Mouse (Mus musculus): ENCODE data around the gene 1700003E16Rik. TPM values are rescaled to one million over a fixed set of nuclear protein-coding genes. Genes with fewer than 3 reads are reported as not detected.

Gene 1700003E16Rik
- polyA plus RNA-seq, 1 experiment from 2014 or later, result 0.47 TPM

DNA sequence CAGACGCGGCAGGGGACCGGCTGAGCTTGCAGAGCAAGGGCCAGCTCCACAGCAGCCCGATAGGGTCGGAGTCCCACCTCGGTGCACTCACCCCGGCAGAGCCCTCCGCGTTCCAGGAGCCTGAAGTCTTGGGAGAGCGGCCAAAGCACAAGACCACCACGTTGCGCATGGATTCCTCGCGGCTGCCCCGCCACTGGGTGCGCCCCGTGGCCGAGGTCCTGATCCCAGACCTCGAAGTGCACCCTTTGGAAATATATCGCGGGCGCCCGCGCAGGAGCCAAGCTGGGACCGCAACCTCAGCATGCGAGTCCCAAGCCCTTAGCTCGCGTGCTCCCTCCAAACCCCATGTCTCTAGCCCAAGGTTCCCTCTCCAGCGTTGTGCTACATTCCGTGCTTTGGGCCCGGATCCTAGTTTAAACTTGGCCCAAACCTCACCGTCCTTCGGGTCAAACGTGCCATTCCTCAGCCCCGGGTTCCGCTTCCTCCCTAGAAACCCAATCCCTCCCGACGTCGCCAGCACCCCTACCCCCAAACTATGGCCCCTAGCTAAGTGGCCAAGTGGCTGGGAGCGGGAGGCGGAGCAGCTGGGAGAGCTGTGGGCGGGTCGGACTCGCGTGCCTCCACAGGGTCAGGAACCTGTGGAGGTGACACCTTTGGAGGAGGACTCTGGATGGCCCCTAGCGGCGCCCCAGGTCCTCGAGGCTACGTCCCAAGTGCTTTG is 5.9 kb downstream of the 1700003E16Rik start:
- Histone ChIP-seq H3K27ac (ENCODE audit: low read depth) (no peak overlapping the region), H3K4me2 (ENCODE audit: low read length) (peak overlapping the region; percentile 83), H3K36me3 (ENCODE audit: control insufficient read depth, insufficient read depth, low read length) (no peaks in the 10 kb centered on the region), H3K4me3 (ENCODE audit: low read depth, low read length) (peak overlapping the region; percentile 42), H3K9ac (ENCODE audit: low read length) (peak overlapping the region; percentile 35), H3K27me3 (replicated peaks; ENCODE audit: control insufficient read depth, insufficient read depth, low read length) (peaks cover 27% of the 10 kb centered on the region), H3K9me3 (ENCODE audit: control insufficient read depth, low read length) (no peaks in the 10 kb centered on the region), H3K4me1 (replicated peaks; ENCODE audit: control insufficient read depth, insufficient read depth, low read length) (peaks cover 24% of the 10 kb centered on the region)
- WGBS, result under 1% methylated on average over 49 of the region's 49 CpGs
- DNase-seq (ENCODE audit: low spot score) (peak; percentile 75), ATAC-seq (replicated peaks; ENCODE audit: low FRiP score, low TSS enrichment, low read depth) (0 out of 2 replicates have a peak, but pooled peaks have one; percentile 24)

- Histone ChIP-seq H3K9ac (ENCODE audit: low read length) (peak overlapping the region; percentile 35), H3K36me3 (ENCODE audit: control insufficient read depth, insufficient read depth, low read length) (no peaks in the 10 kb centered on the region), H3K4me2 (ENCODE audit: low read length) (peak overlapping the region; percentile 83), H3K4me3 (ENCODE audit: low read depth, low read length) (peak overlapping the region; percentile 42), H3K9me3 (ENCODE audit: control insufficient read depth, low read length) (no peaks in the 10 kb centered on the region), H3K4me1 (replicated peaks; ENCODE audit: control insufficient read depth, insufficient read depth, low read length) (peaks cover 26% of the 10 kb centered on the region), H3K27me3 (replicated peaks; ENCODE audit: control insufficient read depth, insufficient read depth, low read length) (peaks cover 27% of the 10 kb centered on the region), H3K27ac (ENCODE audit: low read depth) (no peak overlapping the region)
- DNase-seq (ENCODE audit: low spot score) (peak; percentile 74), ATAC-seq (replicated peaks; ENCODE audit: low FRiP score, low TSS enrichment, low read depth) (no peak)
- WGBS, result under 1% methylated on average over 8 of the region's 8 CpGs
These were observed 6.5 kb downstream of the 1700003E16Rik start for GRCm38 (mm10) chr6:83162701-83163100.

- Histone ChIP-seq H3K36me3 (ENCODE audit: control insufficient read depth, insufficient read depth, low read length) (peaks cover 5% of the 10 kb centered on the region; the same call in 1 of the 2 replicates), H3K4me2 (ENCODE audit: low read length) (peak overlapping the region; percentile 84), H3K9ac (ENCODE audit: low read length) (peak overlapping the region; percentile 64), H3K9me3 (ENCODE audit: control insufficient read depth, low read length) (no peaks in the 10 kb centered on the region), H3K4me1 (replicated peaks; ENCODE audit: control insufficient read depth, insufficient read depth, low read length) (peaks cover 26% of the 10 kb centered on the region), H3K4me3 (ENCODE audit: low read depth, low read length) (peak overlapping the region; percentile 54), H3K27ac (ENCODE audit: low read depth) (no peak overlapping the region), H3K27me3 (replicated peaks; ENCODE audit: control insufficient read depth, insufficient read depth, low read length) (peaks cover 26% of the 10 kb centered on the region)
- WGBS, result 4% methylated on average over 6 of the region's 6 CpGs
- ATAC-seq (replicated peaks; ENCODE audit: low FRiP score, low TSS enrichment, low read depth) (peak; percentile 34), DNase-seq (ENCODE audit: low spot score) (no peak)
These were observed 8.9 kb downstream of the 1700003E16Rik start for GRCm38 (mm10) chr6:83165026-83165606.

DNA sequence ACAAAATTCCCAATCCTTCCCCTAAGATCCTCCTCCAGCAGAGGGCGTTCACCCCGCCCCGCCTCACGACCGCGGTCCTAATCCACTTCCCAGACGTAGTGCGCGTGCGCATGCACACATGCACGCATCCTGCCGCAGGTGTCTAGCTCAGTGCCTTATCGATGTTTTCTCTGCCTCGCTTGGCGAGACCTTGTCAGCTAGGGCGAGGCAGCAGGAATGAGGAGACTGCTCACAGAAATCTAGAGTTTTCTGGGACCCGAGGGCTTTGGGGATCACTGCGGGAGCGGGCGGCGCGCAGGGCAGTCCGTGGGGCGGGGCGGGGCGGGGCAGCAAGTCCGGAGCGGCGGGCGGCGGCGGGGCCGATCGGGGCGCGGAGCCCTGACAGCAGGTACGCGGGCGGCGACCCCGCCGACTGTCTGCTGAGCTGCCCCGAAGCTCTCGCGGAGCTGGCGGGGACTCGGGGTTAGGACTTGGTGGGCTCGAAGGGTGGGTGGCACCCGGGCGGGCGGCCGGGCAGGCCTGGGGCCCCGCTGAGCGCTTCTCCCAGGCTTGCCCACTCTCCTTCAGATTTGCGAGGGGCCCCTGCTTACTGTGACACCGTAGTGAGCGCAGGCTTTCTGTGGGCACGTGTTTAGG is 9.5 kb downstream of the 1700003E16Rik start, which contains the start of gene Dctn1:
Gene Dctn1, plus strand, starts transcription at position 314 of the 636 bp plus-strand sequence.
- Histone ChIP-seq H3K4me2 (ENCODE audit: low read length) (peak within 1 kb of the TSS; percentile 84), H3K27ac (ENCODE audit: low read depth) (peak within 1 kb of the TSS; percentile 78), H3K9me3 (ENCODE audit: control insufficient read depth, low read length) (no peaks in the 10 kb centered on the region), H3K36me3 (ENCODE audit: control insufficient read depth, insufficient read depth, low read length) (peaks cover 5% of the 10 kb centered on the region; the same call in 1 of the 2 replicates), H3K27me3 (replicated peaks; ENCODE audit: control insufficient read depth, insufficient read depth, low read length) (peaks cover 20% of the 10 kb centered on the region), H3K9ac (ENCODE audit: low read length) (peak within 1 kb of the TSS; percentile 64), H3K4me3 (ENCODE audit: low read depth, low read length) (peak within 1 kb of the TSS; percentile 54), H3K4me1 (replicated peaks; ENCODE audit: control insufficient read depth, insufficient read depth, low read length) (peaks cover 26% of the 10 kb centered on the region)
- WGBS, result under 1% methylated on average over 52 of the region's 58 CpGs
- DNase-seq (ENCODE audit: low spot score) (peak; percentile 99), ATAC-seq (replicated peaks; ENCODE audit: low FRiP score, low TSS enrichment, low read depth) (peak; percentile 90)

- Histone ChIP-seq H3K4me1 (replicated peaks; ENCODE audit: control insufficient read depth, insufficient read depth, low read length) (peaks cover 25% of the 10 kb centered on the region), H3K27ac (ENCODE audit: low read depth) (no peak overlapping the region), H3K36me3 (ENCODE audit: control insufficient read depth, insufficient read depth, low read length) (peaks cover 5% of the 10 kb centered on the region; the same call in 1 of the 2 replicates), H3K4me2 (ENCODE audit: low read length) (peak overlapping the region; percentile 84), H3K9me3 (ENCODE audit: control insufficient read depth, low read length) (no peaks in the 10 kb centered on the region), H3K4me3 (ENCODE audit: low read depth, low read length) (peak overlapping the region; percentile 54), H3K27me3 (replicated peaks; ENCODE audit: control insufficient read depth, insufficient read depth, low read length) (peaks cover 15% of the 10 kb centered on the region), H3K9ac (ENCODE audit: low read length) (peak overlapping the region; percentile 64)
- DNase-seq (ENCODE audit: low spot score) (no peak), ATAC-seq (replicated peaks; ENCODE audit: low FRiP score, low TSS enrichment, low read depth) (no peak)
- 2% methylated on average over 12 of the region's 12 CpGs for WGBS
These were observed 10.0 kb downstream of the 1700003E16Rik start for GRCm38 (mm10) chr6:83166243-83166630.

- no peak overlapping the region for H3K9ac ChIP-seq (ENCODE audit: low read length)
- H3K9me3 ChIP-seq (ENCODE audit: control insufficient read depth, low read length), result no peaks in the 10 kb centered on the region
- H3K36me3 ChIP-seq (ENCODE audit: control insufficient read depth, insufficient read depth, low read length), result peaks cover 5% of the 10 kb centered on the region; the same call in 1 of the 2 replicates
- ATAC-seq (replicated peaks; ENCODE audit: low FRiP score, low TSS enrichment, low read depth), result no peak
- no peak overlapping the region for H3K27ac ChIP-seq (ENCODE audit: low read depth)
- no peak overlapping the region for H3K4me3 ChIP-seq (ENCODE audit: low read depth, low read length)
- H3K27me3 ChIP-seq (replicated peaks; ENCODE audit: control insufficient read depth, insufficient read depth, low read length), result no peaks in the 10 kb centered on the region
- H3K4me1 ChIP-seq (replicated peaks; ENCODE audit: control insufficient read depth, insufficient read depth, low read length), result peaks cover 11% of the 10 kb centered on the region
- DNase-seq (ENCODE audit: low spot score), result no peak
- WGBS, result 77% methylated on average over 5 of the region's 5 CpGs
- no peak overlapping the region for H3K4me2 ChIP-seq (ENCODE audit: low read length)
These were observed 13.7 kb downstream of the 1700003E16Rik start for GRCm38 (mm10) chr6:83169872-83170271.

GRCm38 (mm10) chr6:83171063-83171462 is 14.9 kb downstream of the 1700003E16Rik start:
- no peak overlapping the region for H3K9ac ChIP-seq (ENCODE audit: low read length)
- 80% methylated on average over 5 of the region's 5 CpGs for WGBS
- H3K9me3 ChIP-seq (ENCODE audit: control insufficient read depth, low read length), result no peaks in the 10 kb centered on the region
- peaks cover 9% of the 10 kb centered on the region; the same call in 1 of the 2 replicates for H3K36me3 ChIP-seq (ENCODE audit: control insufficient read depth, insufficient read depth, low read length)
- H3K27me3 ChIP-seq (replicated peaks; ENCODE audit: control insufficient read depth, insufficient read depth, low read length), result no peaks in the 10 kb centered on the region
- no peak overlapping the region for H3K27ac ChIP-seq (ENCODE audit: low read depth)
- DNase-seq (ENCODE audit: low spot score), result no peak
- H3K4me3 ChIP-seq (ENCODE audit: low read depth, low read length), result no peak overlapping the region
- no peak for ATAC-seq (replicated peaks; ENCODE audit: low FRiP score, low TSS enrichment, low read depth)
- peaks cover 8% of the 10 kb centered on the region for H3K4me1 ChIP-seq (replicated peaks; ENCODE audit: control insufficient read depth, insufficient read depth, low read length)
- no peak overlapping the region for H3K4me2 ChIP-seq (ENCODE audit: low read length)

GRCm38 (mm10) chr6:83172240-83172920 is 16.2 kb downstream of the 1700003E16Rik start:
- no peak for ATAC-seq (replicated peaks; ENCODE audit: low FRiP score, low TSS enrichment, low read depth)
- H3K27me3 ChIP-seq (replicated peaks; ENCODE audit: control insufficient read depth, insufficient read depth, low read length), result no peaks in the 10 kb centered on the region
- H3K4me3 ChIP-seq (ENCODE audit: low read depth, low read length), result no peak overlapping the region
- H3K27ac ChIP-seq (ENCODE audit: low read depth), result no peak overlapping the region
- WGBS, result 67% methylated on average over 9 of the region's 9 CpGs
- peaks cover 11% of the 10 kb centered on the region; the same call in 1 of the 2 replicates for H3K36me3 ChIP-seq (ENCODE audit: control insufficient read depth, insufficient read depth, low read length)
- H3K4me1 ChIP-seq (replicated peaks; ENCODE audit: control insufficient read depth, insufficient read depth, low read length), result no peaks in the 10 kb centered on the region
- DNase-seq (ENCODE audit: low spot score), result no peak
- no peaks in the 10 kb centered on the region for H3K9me3 ChIP-seq (ENCODE audit: control insufficient read depth, low read length)
- no peak overlapping the region for H3K4me2 ChIP-seq (ENCODE audit: low read length)
- H3K9ac ChIP-seq (ENCODE audit: low read length), result no peak overlapping the region

Measured in intestine, embryonic 14.5 days (tissue).